Mouse (Mus musculus) erythroblast, embryonic 14.5 days (primary cell): ENCODE results near the gene Tmed9.

ENCODE experiments used
- GATA1 ChIP-seq: IDR thresholded peaks from 2 replicates; pipeline ENCODE4 v1.6.1; 2012; ENCODE audit warnings: low read length, inconsistent platforms, mixed read lengths
- TAL1 ChIP-seq: IDR thresholded peaks from 3 replicates; pipeline ENCODE4 v1.6.1; 2012; ENCODE audit warnings: low read length, inconsistent platforms, mixed read lengths

DNA sequence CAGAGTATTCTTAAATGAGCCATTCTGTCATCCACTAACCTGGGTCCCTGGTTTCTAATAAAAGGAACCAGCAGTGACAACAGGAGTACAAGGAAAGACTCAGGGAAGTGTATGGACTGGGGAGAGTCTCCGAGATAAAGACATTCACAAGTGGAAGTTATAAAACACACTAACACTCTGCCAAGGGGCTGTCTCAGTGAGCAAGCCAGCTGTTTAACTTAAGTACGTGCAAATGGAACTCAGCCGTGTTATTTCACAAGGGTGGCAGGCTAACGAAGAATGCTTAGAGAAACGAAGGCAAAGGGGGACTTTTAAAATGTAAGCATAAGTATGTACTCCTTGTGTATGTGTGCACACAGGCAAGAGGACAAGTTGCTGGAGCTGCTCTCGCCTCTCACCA, 16.0 kb upstream of the Tmed9 start:
- TF ChIP-seq GATA1 (no peak), TAL1 (no peak)
